Mouse (Mus musculus): ENCODE data around the gene Tent4a. TPM values are rescaled to one million over a fixed set of nuclear protein-coding genes. Genes with fewer than 3 reads are reported as not detected.

Tent4a gene
- polyA plus RNA-seq (2012; rRNA removed) = 26.5 and 28.9 TPM in 2 replicates

GRCm38 (mm10) chr13:69534334-69534653 lies at the start of gene Tent4a:
Gene Tent4a (minus strand): TSS chr13:69534617.

GRCm38 (mm10) chr13:69533405-69534333 lies 748 bp downstream of the Tent4a start, which contains the start of gene Nsun2:
Gene Nsun2 (plus strand): TSS chr13:69533746.

Other genes starting within 250 kb of the Tent4a start
- gene Nsun2, start 871 bp downstream of the Tent4a start, polyA plus RNA-seq (2012; rRNA removed) = 79.9 and 80.2 TPM in 2 replicates
- 15.8 and 16.0 TPM in 2 replicates for gene Srd5a1, start 76.8 kb upstream of the Tent4a start, polyA plus RNA-seq (2012; rRNA removed)
- gene Ube2ql1, start 205.3 kb upstream of the Tent4a start, polyA plus RNA-seq (2012; rRNA removed) = 78.6 and 97.8 TPM in 2 replicates